Mouse (Mus musculus) forebrain, embryonic 14.5 days (tissue): ENCODE measurements at regions not wholly inside any gene's neighbourhood (a gene's known extent, or its start where the extent isn't known, plus 50 kb on each side); places are given as distances from the start of the nearest gene placed in this dataset.
A peak's percentile ranks its signal among the peaks of the same experiment; 100 is the strongest.

Source experiments
- ATAC-seq: fragments of 200-750 bp; cut with Nextera tagmentation; 2 replicates; pipeline ENCODE4 v1.8.0; 2017; ENCODE audit warnings: mild to moderate bottlenecking, moderate library complexity
- DNase-seq: peaks from one replicate; pipeline ENCODE4 v3.0.0-alpha.2; 2015; ENCODE audit warnings: low spot score
- H3K27ac ChIP-seq: fragments of 300-500 bp; sonication (generic); 2 replicates; pipeline ENCODE4 v1.5.1; 2014; ENCODE audit warnings: low read depth, mild to moderate bottlenecking, control low read depth, low read length, moderate library complexity
- H3K27me3 ChIP-seq: fragments of 300-500 bp; sonication (generic); replicated peaks from 2 replicates; pipeline ENCODE4 v1.6.1; 2014; ENCODE audit warnings: low read length, control low read depth, mixed read lengths; ENCODE audit not compliant: control insufficient read depth, insufficient read depth
- H3K36me3 ChIP-seq: fragments of 300-500 bp; sonication (generic); 2 replicates; pipeline ENCODE4 v1.6.1; 2014; ENCODE audit warnings: low read length, control low read depth; ENCODE audit not compliant: control insufficient read depth, insufficient read depth
- H3K4me1 ChIP-seq: fragments of 300-500 bp; sonication (generic); 2 replicates; pipeline ENCODE4 v1.6.1; 2014; ENCODE audit warnings: antibody characterized with exemption, low read length, control low read depth; ENCODE audit not compliant: control insufficient read depth, insufficient read depth
- H3K4me2 ChIP-seq: fragments of 300-500 bp; sonication (generic); 2 replicates; pipeline ENCODE4 v1.6.1; 2014; ENCODE audit warnings: mild to moderate bottlenecking, control low read depth, low read length
- H3K4me3 ChIP-seq: fragments of 300-500 bp; sonication (generic); 2 replicates; pipeline ENCODE4 v1.5.1; 2014; ENCODE audit warnings: low read depth, low read length, control low read depth
- H3K9ac ChIP-seq: fragments of 300-500 bp; sonication (generic); 2 replicates; pipeline ENCODE4 v1.6.1; 2014; ENCODE audit warnings: mild to moderate bottlenecking, low read length, control low read depth, moderate library complexity
- H3K9me3 ChIP-seq: fragments of 300-500 bp; sonication (generic); replicated peaks from 2 replicates; pipeline ENCODE4 v1.6.1; 2016; ENCODE audit warnings: low read length, control low read depth, mixed read lengths; ENCODE audit not compliant: control insufficient read depth
- WGBS: fragments of 180-500 bp; shearing (Covaris S2); extraction: QIAGEN DNeasy Blood & Tissue Kit; methylation state at CpG from one replicate; pipeline ENCODE4 v1.1.7; 2014; 5-methylcytosine and 5-hydroxymethylcytosine counted together

DNA sequence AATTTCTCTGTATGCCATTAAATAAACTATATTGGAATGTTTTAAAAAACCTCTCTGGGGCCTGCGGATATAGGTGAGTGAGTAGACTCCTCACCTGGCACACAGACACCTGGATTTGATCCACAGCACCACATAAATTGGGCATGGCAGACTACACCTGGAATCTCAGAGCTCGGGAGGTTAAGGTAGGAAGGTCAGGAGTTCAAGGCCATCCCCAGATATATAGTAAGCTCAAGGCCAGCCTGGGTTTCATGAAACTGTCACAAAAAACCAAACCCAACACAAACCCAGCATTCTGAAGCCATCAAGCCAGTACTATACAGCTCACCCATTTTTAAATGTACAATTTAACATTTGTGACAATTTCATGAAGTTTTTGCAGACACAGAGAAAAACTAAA, 266.6 kb upstream of the Cxcr4 start:
- Histone ChIP-seq H3K4me1 (peaks cover 10% of the 10 kb centered on the region), H3K9me3 (no peaks in the 10 kb centered on the region), H3K36me3 (no peaks in the 10 kb centered on the region), H3K27me3 (no peaks in the 10 kb centered on the region), H3K4me3 (no peak overlapping the region), H3K9ac (no peak overlapping the region), H3K4me2 (no peak overlapping the region), H3K27ac (no peak overlapping the region)
- DNase-seq (no peak), ATAC-seq (no peak)
- WGBS = 94% methylated on average over 2 of the region's 2 CpGs

GRCm38 (mm10) chr1:128856933-128857332, 264.8 kb upstream of the Cxcr4 start:
- WGBS = 47% methylated on average over 2 of the region's 2 CpGs
- H3K9ac ChIP-seq = no peak overlapping the region
- peak; percentile 46 for DNase-seq
- H3K27ac ChIP-seq = no peak overlapping the region
- H3K9me3 ChIP-seq = no peaks in the 10 kb centered on the region
- no peak overlapping the region for H3K4me2 ChIP-seq
- peaks cover 10% of the 10 kb centered on the region for H3K4me1 ChIP-seq
- H3K27me3 ChIP-seq = no peaks in the 10 kb centered on the region
- H3K36me3 ChIP-seq = no peaks in the 10 kb centered on the region
- H3K4me3 ChIP-seq = no peak overlapping the region
- 0 out of 2 replicates have a peak, but pooled peaks have one; percentile 55 for ATAC-seq

- Histone ChIP-seq H3K4me2 (no peak overlapping the region), H3K9ac (no peak overlapping the region), H3K9me3 (no peaks in the 10 kb centered on the region), H3K4me3 (no peak overlapping the region), H3K36me3 (no peaks in the 10 kb centered on the region), H3K27ac (no peak overlapping the region), H3K4me1 (peaks cover 2% of the 10 kb centered on the region), H3K27me3 (no peaks in the 10 kb centered on the region)
- ATAC-seq (no peak), DNase-seq (no peak)
- 62% methylated on average over 9 of the region's 9 CpGs for whole genome bisulfite sequencing
Observed at GRCm38 (mm10) chr1:128854649-128855048, 262.6 kb upstream of the Cxcr4 start.

DNA sequence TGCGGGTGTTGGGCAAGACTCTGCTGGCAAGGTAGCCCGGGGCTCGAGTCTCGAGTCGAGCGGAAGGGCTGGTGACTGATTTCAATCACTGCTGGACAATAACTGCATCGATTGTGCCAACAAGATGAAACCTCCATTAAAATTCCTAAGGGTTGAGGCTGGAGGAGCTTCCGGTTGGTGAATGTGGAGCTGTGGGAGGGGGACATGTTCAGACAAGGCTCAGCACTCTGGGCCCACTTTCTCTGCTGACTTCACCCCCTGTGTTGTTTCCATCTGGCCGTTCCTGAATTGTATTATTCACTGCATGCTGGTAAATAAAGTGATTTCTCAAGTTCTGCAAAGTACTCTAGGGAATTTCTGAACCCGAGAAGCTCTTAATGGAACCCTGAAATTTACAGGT, 261.2 kb upstream of the Cxcr4 start:
- no peak for DNase-seq
- no peak for ATAC-seq
- WGBS = 90% methylated on average over 10 of the region's 10 CpGs

GRCm38 (mm10) chr1:128837361-128837760, 245.3 kb upstream of the Cxcr4 start:
- no peaks in the 10 kb centered on the region for H3K36me3 ChIP-seq
- no peak overlapping the region for H3K4me3 ChIP-seq
- DNase-seq (peak; percentile 39), ATAC-seq (peak; percentile 59; the same call in 1 of the 2 replicates)
- H3K9me3 ChIP-seq = no peaks in the 10 kb centered on the region
- no peak overlapping the region for H3K27ac ChIP-seq
- no peaks in the 10 kb centered on the region for H3K27me3 ChIP-seq
- H3K4me1 ChIP-seq = no peaks in the 10 kb centered on the region
- H3K4me2 ChIP-seq = no peak overlapping the region
- 37% methylated on average over 4 of the region's 4 CpGs for WGBS
- no peak overlapping the region for H3K9ac ChIP-seq

More for the DNA sequence above, 261.2 kb upstream of the Cxcr4 start:
- Histone ChIP-seq H3K4me2 (no peak overlapping the region), H3K9ac (no peak overlapping the region), H3K27ac (no peak overlapping the region), H3K4me1 (no peaks in the 10 kb centered on the region), H3K4me3 (no peak overlapping the region), H3K9me3 (no peaks in the 10 kb centered on the region), H3K27me3 (no peaks in the 10 kb centered on the region), H3K36me3 (no peaks in the 10 kb centered on the region)

GRCm38 (mm10) chr1:128835510-128835909, 243.4 kb upstream of the Cxcr4 start:
- DNase-seq = no peak
- Histone ChIP-seq H3K27ac (no peak overlapping the region), H3K9me3 (no peaks in the 10 kb centered on the region), H3K9ac (no peak overlapping the region), H3K4me1 (no peaks in the 10 kb centered on the region), H3K4me2 (no peak overlapping the region), H3K4me3 (no peak overlapping the region), H3K27me3 (no peaks in the 10 kb centered on the region), H3K36me3 (no peaks in the 10 kb centered on the region)
- ATAC-seq = no peak
- 90% methylated on average over 8 of the region's 8 CpGs for WGBS

- DNase-seq (peak; percentile 24), ATAC-seq (no peak)
- Histone ChIP-seq H3K4me2 (no peak overlapping the region), H3K4me1 (no peaks in the 10 kb centered on the region), H3K36me3 (no peaks in the 10 kb centered on the region), H3K27ac (no peak overlapping the region), H3K27me3 (no peaks in the 10 kb centered on the region), H3K9ac (no peak overlapping the region), H3K4me3 (no peak overlapping the region), H3K9me3 (no peaks in the 10 kb centered on the region)
- WGBS = 35% methylated on average over 11 of the region's 11 CpGs
Observed at GRCm38 (mm10) chr1:128833096-128833715, 241.1 kb upstream of the Cxcr4 start.

- WGBS = 42% methylated on average over 18 of the region's 18 CpGs
- no peak overlapping the region for H3K4me3 ChIP-seq
- H3K9ac ChIP-seq = no peak overlapping the region
- H3K36me3 ChIP-seq = no peaks in the 10 kb centered on the region
- peak; percentile 78 for ATAC-seq
- H3K27ac ChIP-seq = no peak overlapping the region
- no peaks in the 10 kb centered on the region for H3K27me3 ChIP-seq
- no peak overlapping the region for H3K4me2 ChIP-seq
- DNase-seq = peak; percentile 83
- no peaks in the 10 kb centered on the region for H3K4me1 ChIP-seq
- no peaks in the 10 kb centered on the region for H3K9me3 ChIP-seq
Observed at GRCm38 (mm10) chr1:128832201-128832883, 240.2 kb upstream of the Cxcr4 start.

DNA sequence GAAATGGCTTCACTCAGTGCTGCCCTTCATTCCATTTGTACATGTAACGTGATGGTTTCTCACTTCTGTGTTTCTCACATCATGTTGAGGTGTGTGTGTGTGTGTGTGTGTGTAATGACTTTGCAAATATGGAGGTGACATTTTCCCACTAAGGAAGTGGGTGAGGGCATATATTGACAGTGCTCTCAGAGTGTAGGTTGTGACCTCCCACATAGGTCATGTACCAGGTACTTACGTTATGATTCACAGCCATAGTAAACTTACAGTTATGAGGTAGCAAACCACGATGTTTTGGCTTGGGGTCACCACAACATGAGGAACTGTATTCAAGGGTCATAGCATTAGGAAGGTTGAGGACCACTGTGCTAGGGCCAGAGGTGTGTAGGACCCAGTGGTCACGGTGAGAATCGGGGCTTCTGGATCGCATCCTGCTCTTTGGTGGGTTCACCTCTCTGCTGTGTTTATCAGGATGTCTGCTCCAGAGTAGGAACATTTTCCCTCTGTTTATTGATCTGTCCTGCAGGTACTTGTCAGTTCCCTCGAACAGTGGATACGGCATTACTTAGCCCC, 238.7 kb upstream of the Cxcr4 start:
- Histone ChIP-seq H3K4me1 (no peaks in the 10 kb centered on the region), H3K36me3 (no peaks in the 10 kb centered on the region), H3K9ac (no peak overlapping the region), H3K9me3 (no peaks in the 10 kb centered on the region), H3K27ac (no peak overlapping the region), H3K27me3 (no peaks in the 10 kb centered on the region), H3K4me2 (no peak overlapping the region), H3K4me3 (no peak overlapping the region)
- 93% methylated on average over 8 of the region's 8 CpGs for WGBS
- ATAC-seq (no peak), DNase-seq (no peak)
